Mouse (Mus musculus): ENCODE results near the gene Ctnna3. TPM values are rescaled to one million over a fixed set of nuclear protein-coding genes. Genes with fewer than 3 reads are reported as not detected.
"Not testable (repeated sequence)": the region's sequence is repeated elsewhere in the genome, so short reads cannot be mapped to it uniquely, and the experiment has no call there.

Gene Ctnna3
- polyA plus RNA-seq, 1 experiment from 2014 or later = 1.2 TPM

- not testable (repeated sequence) for H3K9me3 ChIP-seq; H3K27me3 ChIP-seq; H3K9ac ChIP-seq; H3K27ac ChIP-seq; H3K36me3 ChIP-seq; H3K4me2 ChIP-seq; ATAC-seq (ENCODE audit: low FRiP score); H3K4me1 ChIP-seq (replicated peaks); H3K4me3 ChIP-seq
Observed at GRCm38 (mm10) chr10:64225826-64226225, 795.9 kb downstream of the Ctnna3 start.

- no peaks in the 10 kb centered on the region for H3K9me3 ChIP-seq
- no peaks in the 10 kb centered on the region for H3K27me3 ChIP-seq
- 87% methylated on average over 4 of the region's 4 CpGs for WGBS
Observed at GRCm38 (mm10) chr10:64243421-64243820, 813.5 kb downstream of the Ctnna3 start.

GRCm38 (mm10) chr10:64268156-64268555 is 838.3 kb downstream of the Ctnna3 start:
- Histone ChIP-seq H3K9ac (no peak overlapping the region), H3K27me3 (no peaks in the 10 kb centered on the region), H3K9me3 (no peaks in the 10 kb centered on the region; the same call in 1 of the 2 replicates), H3K4me2 (no peak overlapping the region), H3K36me3 (no peaks in the 10 kb centered on the region), H3K4me3 (no peak overlapping the region), H3K27ac (no peak overlapping the region), H3K4me1 (replicated peaks) (no peaks in the 10 kb centered on the region)
- no peak for ATAC-seq (ENCODE audit: low FRiP score)
- WGBS = 74% methylated on average over 4 of the region's 4 CpGs

More at GRCm38 (mm10) chr10:64243421-64243820, 813.5 kb downstream of the Ctnna3 start:
- Histone ChIP-seq H3K4me1 (replicated peaks) (no peaks in the 10 kb centered on the region), H3K4me2 (no peak overlapping the region), H3K9ac (no peak overlapping the region), H3K4me3 (no peak overlapping the region), H3K36me3 (no peaks in the 10 kb centered on the region), H3K27ac (no peak overlapping the region)
- no peak for ATAC-seq (ENCODE audit: low FRiP score)

- ATAC-seq (ENCODE audit: low FRiP score) = no peak
- H3K4me1 ChIP-seq (replicated peaks) = no peaks in the 10 kb centered on the region
- H3K9ac ChIP-seq = no peak overlapping the region
- H3K27ac ChIP-seq = no peak overlapping the region
- no peaks in the 10 kb centered on the region for H3K36me3 ChIP-seq
- H3K4me3 ChIP-seq = no peak overlapping the region
- H3K4me2 ChIP-seq = no peak overlapping the region
- WGBS = 71% methylated on average over 1 of the region's 1 CpGs
- no peaks in the 10 kb centered on the region for H3K27me3 ChIP-seq
- H3K9me3 ChIP-seq = no peaks in the 10 kb centered on the region; the same call in 1 of the 2 replicates
Observed at GRCm38 (mm10) chr10:64275143-64275542, 845.2 kb downstream of the Ctnna3 start.

- ATAC-seq (ENCODE audit: low FRiP score) = no peak
- Histone ChIP-seq H3K9ac (no peak overlapping the region), H3K27me3 (no peaks in the 10 kb centered on the region), H3K27ac (no peak overlapping the region), H3K4me1 (replicated peaks) (no peaks in the 10 kb centered on the region), H3K9me3 (no peaks in the 10 kb centered on the region), H3K36me3 (no peaks in the 10 kb centered on the region), H3K4me3 (no peak overlapping the region), H3K4me2 (no peak overlapping the region)
- 96% methylated on average over 2 of the region's 2 CpGs for WGBS
Observed at GRCm38 (mm10) chr10:64278836-64279235, 848.9 kb downstream of the Ctnna3 start.

GRCm38 (mm10) chr10:64305802-64306201 is 875.9 kb downstream of the Ctnna3 start:
- Histone ChIP-seq H3K4me3 (no peak overlapping the region), H3K9me3 (no peaks in the 10 kb centered on the region), H3K27me3 (no peaks in the 10 kb centered on the region), H3K27ac (no peak overlapping the region), H3K4me2 (no peak overlapping the region), H3K9ac (no peak overlapping the region), H3K4me1 (replicated peaks) (no peaks in the 10 kb centered on the region), H3K36me3 (no peaks in the 10 kb centered on the region)
- no peak for ATAC-seq (ENCODE audit: low FRiP score)

GRCm38 (mm10) chr10:64311622-64312292 is 881.9 kb downstream of the Ctnna3 start:
- Histone ChIP-seq H3K4me2 (no peak overlapping the region), H3K27ac (no peak overlapping the region), H3K27me3 (no peaks in the 10 kb centered on the region), H3K9me3 (no peaks in the 10 kb centered on the region), H3K4me1 (replicated peaks) (0 out of 2 replicates have a peak, but pooled peaks cover 5% of the 10 kb centered on the region), H3K9ac (no peak overlapping the region), H3K4me3 (no peak overlapping the region), H3K36me3 (no peaks in the 10 kb centered on the region)
- 96% methylated on average over 2 of the region's 2 CpGs for WGBS
- ATAC-seq (ENCODE audit: low FRiP score) = no peak

- 91% methylated on average over 7 of the region's 7 CpGs for WGBS
- Histone ChIP-seq H3K4me2 (no peak overlapping the region), H3K9me3 (no peaks in the 10 kb centered on the region), H3K27me3 (no peaks in the 10 kb centered on the region), H3K4me1 (replicated peaks) (0 out of 2 replicates have a peak, but pooled peaks cover under 1% of the 10 kb centered on the region), H3K36me3 (no peaks in the 10 kb centered on the region), H3K4me3 (no peak overlapping the region), H3K27ac (no peak overlapping the region), H3K9ac (no peak overlapping the region)
- ATAC-seq (ENCODE audit: low FRiP score) = no peak
Observed at GRCm38 (mm10) chr10:64320332-64320731, 890.4 kb downstream of the Ctnna3 start.

- no peaks in the 10 kb centered on the region for H3K27me3 ChIP-seq
- no peaks in the 10 kb centered on the region for H3K9me3 ChIP-seq
- 71% methylated on average over 4 of the region's 4 CpGs for WGBS
- no peak overlapping the region for H3K9ac ChIP-seq
- H3K4me2 ChIP-seq = no peak overlapping the region
- no peaks in the 10 kb centered on the region for H3K4me1 ChIP-seq (replicated peaks)
- no peak for ATAC-seq (ENCODE audit: low FRiP score)
- H3K4me3 ChIP-seq = no peak overlapping the region
- H3K36me3 ChIP-seq = no peaks in the 10 kb centered on the region
- no peak overlapping the region for H3K27ac ChIP-seq
Observed at GRCm38 (mm10) chr10:64342702-64343379, 912.9 kb downstream of the Ctnna3 start.

- Histone ChIP-seq H3K27ac (no peak overlapping the region), H3K27me3 (no peaks in the 10 kb centered on the region), H3K4me2 (no peak overlapping the region), H3K9ac (no peak overlapping the region), H3K36me3 (no peaks in the 10 kb centered on the region), H3K4me1 (replicated peaks) (no peaks in the 10 kb centered on the region), H3K9me3 (no peaks in the 10 kb centered on the region), H3K4me3 (no peak overlapping the region)
- ATAC-seq (ENCODE audit: low FRiP score) = no peak
- WGBS = 90% methylated on average over 3 of the region's 3 CpGs
Observed at GRCm38 (mm10) chr10:64373288-64373687, 943.4 kb downstream of the Ctnna3 start.

GRCm38 (mm10) chr10:64377751-64378150 is 947.9 kb downstream of the Ctnna3 start:
- no peaks in the 10 kb centered on the region for H3K4me1 ChIP-seq (replicated peaks)
- no peaks in the 10 kb centered on the region for H3K9me3 ChIP-seq
- no peaks in the 10 kb centered on the region for H3K36me3 ChIP-seq
- H3K9ac ChIP-seq = no peak overlapping the region
- no peak overlapping the region for H3K27ac ChIP-seq
- 92% methylated on average over 4 of the region's 4 CpGs for WGBS
- no peaks in the 10 kb centered on the region for H3K27me3 ChIP-seq
- H3K4me2 ChIP-seq = no peak overlapping the region
- H3K4me3 ChIP-seq = no peak overlapping the region
- no peak for ATAC-seq (ENCODE audit: low FRiP score)

- no peak overlapping the region for H3K27ac ChIP-seq
- no peaks in the 10 kb centered on the region for H3K36me3 ChIP-seq
- H3K4me1 ChIP-seq (replicated peaks) = no peaks in the 10 kb centered on the region
- no peak overlapping the region for H3K4me3 ChIP-seq
- 47% methylated on average over 2 of the region's 2 CpGs for WGBS
- H3K4me2 ChIP-seq = no peak overlapping the region
- H3K27me3 ChIP-seq = no peaks in the 10 kb centered on the region
- no peak for ATAC-seq (ENCODE audit: low FRiP score)
- H3K9me3 ChIP-seq = no peaks in the 10 kb centered on the region
- H3K9ac ChIP-seq = no peak overlapping the region
Observed at GRCm38 (mm10) chr10:64396579-64396978, 966.7 kb downstream of the Ctnna3 start.

- H3K4me3 ChIP-seq; H3K4me2 ChIP-seq; H3K9me3 ChIP-seq; H3K27me3 ChIP-seq; H3K4me1 ChIP-seq (replicated peaks); H3K9ac ChIP-seq; ATAC-seq (ENCODE audit: low FRiP score); H3K36me3 ChIP-seq; H3K27ac ChIP-seq: not testable (repeated sequence)
- 30% methylated on average over 1 of the region's 1 CpGs for WGBS
Observed at GRCm38 (mm10) chr10:64418396-64418795, 988.5 kb downstream of the Ctnna3 start.

Data from hindbrain, embryonic 13.5 days (tissue).